Mouse (Mus musculus): ENCODE data around the gene Cdh13. TPM values are rescaled to one million over a fixed set of nuclear protein-coding genes. Genes with fewer than 3 reads are reported as not detected.
A peak's percentile ranks its signal among the peaks of the same experiment; 100 is the strongest.

Gene Cdh13
- polyA plus RNA-seq, 1 experiment from 2014 or later: 159 TPM

DNA sequence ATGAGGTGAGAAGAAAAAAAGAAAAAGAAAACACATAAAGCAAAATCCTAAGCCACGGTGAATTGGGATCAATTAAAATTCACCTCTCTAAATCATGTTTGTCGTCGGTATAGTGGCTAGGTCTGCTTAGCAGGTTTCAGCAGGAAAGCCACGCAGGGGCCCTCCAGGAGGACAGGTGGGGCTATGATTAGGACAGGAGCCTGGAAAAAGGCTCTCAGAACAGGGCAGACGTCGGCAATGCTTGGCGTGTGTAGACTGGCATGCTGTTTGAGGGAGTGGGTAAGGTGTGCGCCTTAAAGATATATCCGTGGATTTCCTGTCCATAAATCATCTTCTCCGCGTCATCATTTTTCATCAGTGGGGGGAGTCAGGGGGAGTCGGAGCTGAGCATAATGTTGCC lies 32.9 kb downstream of the Cdh13 start:
- ATAC-seq: no peak
- H3K36me3 ChIP-seq (ENCODE audit: control insufficient read depth, insufficient read depth, low read length): no peaks in the 10 kb centered on the region

DNA sequence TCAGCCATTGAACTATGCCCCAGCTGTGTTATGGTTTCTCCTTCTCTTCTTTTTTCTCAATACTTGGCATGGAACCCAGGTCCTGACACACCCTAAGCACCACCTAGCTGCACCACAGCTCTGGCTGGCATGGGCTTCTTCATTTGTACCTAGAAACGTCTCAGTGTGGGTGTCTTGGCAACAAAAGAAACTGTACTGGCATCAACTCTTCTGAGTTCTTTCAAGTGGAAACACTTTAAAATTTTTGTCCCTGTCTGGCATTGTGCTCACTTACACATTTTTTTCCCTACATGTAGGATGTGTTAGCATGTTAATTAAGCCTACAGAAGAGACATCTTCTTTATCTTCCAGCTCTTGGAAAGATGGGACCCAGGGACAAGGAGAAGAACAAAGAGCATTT lies 37.0 kb downstream of the Cdh13 start:
- H3K4me1 ChIP-seq (ENCODE audit: control insufficient read depth, insufficient read depth, low read length): no peaks in the 10 kb centered on the region
- no peak for ATAC-seq
- H3K36me3 ChIP-seq (ENCODE audit: control insufficient read depth, insufficient read depth, low read length): no peaks in the 10 kb centered on the region
- no peak overlapping the region for H3K4me2 ChIP-seq (ENCODE audit: low read length)
- no peak overlapping the region for H3K4me3 ChIP-seq (ENCODE audit: low read depth, low read length)
- no peaks in the 10 kb centered on the region for H3K9me3 ChIP-seq (replicated peaks; ENCODE audit: control insufficient read depth, low read length, poor library complexity, severe bottlenecking)
- no peak overlapping the region for H3K9ac ChIP-seq (ENCODE audit: low read depth, low read length)
- H3K27ac ChIP-seq (ENCODE audit: low read length): no peak overlapping the region
- H3K27me3 ChIP-seq (ENCODE audit: control insufficient read depth, insufficient read depth, low read depth, low read length): no peaks in the 10 kb centered on the region
- WGBS: 69% methylated on average over 1 of the region's 1 CpGs

More for the DNA sequence above, 32.9 kb downstream of the Cdh13 start:
- peaks cover 10% of the 10 kb centered on the region for H3K4me1 ChIP-seq (ENCODE audit: control insufficient read depth, insufficient read depth, low read length)
- no peak overlapping the region for H3K27ac ChIP-seq (ENCODE audit: low read length)
- WGBS: 92% methylated on average over 12 of the region's 12 CpGs
- no peak overlapping the region for H3K4me2 ChIP-seq (ENCODE audit: low read length)
- H3K4me3 ChIP-seq (ENCODE audit: low read depth, low read length): no peak overlapping the region
- no peaks in the 10 kb centered on the region; the same call in 1 of the 2 replicates for H3K27me3 ChIP-seq (ENCODE audit: control insufficient read depth, insufficient read depth, low read depth, low read length)
- no peaks in the 10 kb centered on the region for H3K9me3 ChIP-seq (replicated peaks; ENCODE audit: control insufficient read depth, low read length, poor library complexity, severe bottlenecking)
- no peak overlapping the region for H3K9ac ChIP-seq (ENCODE audit: low read depth, low read length)

DNA sequence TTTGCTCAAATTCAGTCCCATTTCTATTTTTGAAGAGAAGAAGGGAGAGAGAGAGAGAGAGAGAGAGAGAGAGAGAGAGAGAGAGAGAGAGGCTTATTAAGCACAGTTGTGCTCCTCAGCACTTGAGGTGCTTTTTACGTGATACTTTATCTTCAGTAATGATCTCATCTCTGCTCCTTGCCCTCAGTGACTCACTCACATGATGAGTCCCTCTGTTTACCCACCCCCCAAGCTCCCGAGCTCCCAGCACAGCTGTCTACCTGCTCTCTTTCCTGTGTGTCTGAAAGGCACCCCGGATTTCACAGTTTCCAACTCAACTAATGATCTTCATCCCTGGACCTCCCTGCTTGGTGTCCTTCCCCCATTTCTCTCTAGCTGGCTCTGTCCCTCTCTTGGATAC lies 39.9 kb downstream of the Cdh13 start:
- H3K4me3 ChIP-seq (ENCODE audit: low read depth, low read length): no peak overlapping the region
- WGBS: 74% methylated on average over 3 of the region's 3 CpGs
- no peak overlapping the region for H3K4me2 ChIP-seq (ENCODE audit: low read length)
- no peak for ATAC-seq
- no peak overlapping the region for H3K27ac ChIP-seq (ENCODE audit: low read length)
- no peak overlapping the region for H3K9ac ChIP-seq (ENCODE audit: low read depth, low read length)
- no peaks in the 10 kb centered on the region for H3K4me1 ChIP-seq (ENCODE audit: control insufficient read depth, insufficient read depth, low read length)
- H3K27me3 ChIP-seq (ENCODE audit: control insufficient read depth, insufficient read depth, low read depth, low read length): no peaks in the 10 kb centered on the region
- no peaks in the 10 kb centered on the region for H3K36me3 ChIP-seq (ENCODE audit: control insufficient read depth, insufficient read depth, low read length)
- no peaks in the 10 kb centered on the region for H3K9me3 ChIP-seq (replicated peaks; ENCODE audit: control insufficient read depth, low read length, poor library complexity, severe bottlenecking)

DNA sequence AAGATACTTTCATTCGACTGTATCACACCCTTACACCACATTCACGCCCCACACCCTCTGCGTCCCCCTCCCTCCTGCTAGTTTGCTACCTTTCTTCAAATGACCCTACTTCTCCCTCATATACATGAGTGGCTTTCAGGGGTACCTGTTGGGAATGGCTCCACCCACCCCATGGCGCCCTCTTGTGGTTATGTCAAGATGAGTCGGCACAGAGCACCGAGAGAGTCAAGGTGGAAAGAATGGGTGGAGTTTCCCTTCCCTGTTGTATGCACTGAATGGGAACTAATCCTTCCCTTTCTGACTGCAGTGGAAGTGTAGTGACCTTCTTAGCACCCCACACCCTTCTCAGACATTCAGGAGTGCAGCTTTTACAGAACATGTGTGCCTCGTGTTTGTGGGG lies 51.4 kb downstream of the Cdh13 start:
- ATAC-seq: no peak
- no peak overlapping the region for H3K4me3 ChIP-seq (ENCODE audit: low read depth, low read length)
- peaks cover 10% of the 10 kb centered on the region for H3K4me1 ChIP-seq (ENCODE audit: control insufficient read depth, insufficient read depth, low read length)
- H3K9me3 ChIP-seq (replicated peaks; ENCODE audit: control insufficient read depth, low read length, poor library complexity, severe bottlenecking): no peaks in the 10 kb centered on the region
- WGBS: 74% methylated on average over 7 of the region's 7 CpGs
- no peak overlapping the region for H3K27ac ChIP-seq (ENCODE audit: low read length)
- H3K9ac ChIP-seq (ENCODE audit: low read depth, low read length): no peak overlapping the region
- H3K4me2 ChIP-seq (ENCODE audit: low read length): no peak overlapping the region
- no peaks in the 10 kb centered on the region for H3K27me3 ChIP-seq (ENCODE audit: control insufficient read depth, insufficient read depth, low read depth, low read length)
- no peaks in the 10 kb centered on the region for H3K36me3 ChIP-seq (ENCODE audit: control insufficient read depth, insufficient read depth, low read length)

DNA sequence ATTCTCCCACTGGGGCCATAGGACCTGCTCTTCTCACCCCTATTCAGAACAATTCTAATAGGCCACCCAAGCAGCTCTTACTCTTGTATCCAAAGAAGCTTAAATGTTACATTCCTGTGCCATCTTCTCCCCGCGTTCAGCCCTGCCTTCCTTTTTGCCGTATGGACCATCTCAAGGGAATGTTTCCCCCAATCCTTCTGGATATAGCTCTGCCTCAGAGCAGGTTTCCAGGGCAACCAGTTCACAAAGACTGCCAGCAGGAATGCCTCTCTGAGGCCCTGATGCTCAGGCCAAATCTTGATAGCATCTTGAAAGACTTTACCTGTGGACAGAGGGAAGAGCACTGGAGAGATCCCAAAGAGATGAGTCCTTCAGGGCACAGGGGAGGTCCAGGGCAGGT lies 56.2 kb downstream of the Cdh13 start:
- Histone ChIP-seq H3K4me1 (ENCODE audit: control insufficient read depth, insufficient read depth, low read length) (peaks cover 11% of the 10 kb centered on the region), H3K4me3 (ENCODE audit: low read depth, low read length) (no peak overlapping the region), H3K27ac (ENCODE audit: low read length) (peak overlapping the region; percentile 18; the same call in 1 of the 2 replicates), H3K27me3 (ENCODE audit: control insufficient read depth, insufficient read depth, low read depth, low read length) (no peaks in the 10 kb centered on the region), H3K36me3 (ENCODE audit: control insufficient read depth, insufficient read depth, low read length) (no peaks in the 10 kb centered on the region), H3K9me3 (replicated peaks; ENCODE audit: control insufficient read depth, low read length, poor library complexity, severe bottlenecking) (no peaks in the 10 kb centered on the region), H3K9ac (ENCODE audit: low read depth, low read length) (no peak overlapping the region), H3K4me2 (ENCODE audit: low read length) (no peak overlapping the region)
- ATAC-seq: no peak
- 37% methylated on average over 3 of the region's 3 CpGs for WGBS

DNA sequence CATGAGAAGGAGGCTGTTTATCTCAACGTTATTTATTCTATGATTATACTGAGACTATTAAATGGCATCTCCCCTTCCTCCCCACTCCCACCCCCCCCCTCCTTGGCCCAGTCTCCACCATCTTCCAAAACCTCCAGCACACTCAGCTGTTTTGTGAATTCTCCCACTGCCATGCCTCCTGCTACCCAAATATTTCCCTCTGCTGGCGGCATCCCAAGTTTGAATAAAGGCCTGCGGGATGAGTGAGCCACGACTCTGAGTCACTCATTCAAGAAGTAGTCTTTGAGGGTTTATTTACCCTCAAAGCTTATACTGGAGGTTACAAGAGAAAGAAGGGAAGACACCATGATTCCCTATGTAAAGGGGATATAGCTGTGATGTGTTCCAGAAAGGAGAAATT lies 59.7 kb downstream of the Cdh13 start:
- no peaks in the 10 kb centered on the region for H3K36me3 ChIP-seq (ENCODE audit: control insufficient read depth, insufficient read depth, low read length)
- WGBS: 42% methylated on average over 4 of the region's 4 CpGs
- ATAC-seq: no peak
- peaks cover 11% of the 10 kb centered on the region for H3K4me1 ChIP-seq (ENCODE audit: control insufficient read depth, insufficient read depth, low read length)
- H3K27me3 ChIP-seq (ENCODE audit: control insufficient read depth, insufficient read depth, low read depth, low read length): no peaks in the 10 kb centered on the region
- no peak overlapping the region for H3K4me3 ChIP-seq (ENCODE audit: low read depth, low read length)
- H3K9me3 ChIP-seq (replicated peaks; ENCODE audit: control insufficient read depth, low read length, poor library complexity, severe bottlenecking): no peaks in the 10 kb centered on the region
- H3K27ac ChIP-seq (ENCODE audit: low read length): no peak overlapping the region
- H3K4me2 ChIP-seq (ENCODE audit: low read length): no peak overlapping the region
- no peak overlapping the region for H3K9ac ChIP-seq (ENCODE audit: low read depth, low read length)

DNA sequence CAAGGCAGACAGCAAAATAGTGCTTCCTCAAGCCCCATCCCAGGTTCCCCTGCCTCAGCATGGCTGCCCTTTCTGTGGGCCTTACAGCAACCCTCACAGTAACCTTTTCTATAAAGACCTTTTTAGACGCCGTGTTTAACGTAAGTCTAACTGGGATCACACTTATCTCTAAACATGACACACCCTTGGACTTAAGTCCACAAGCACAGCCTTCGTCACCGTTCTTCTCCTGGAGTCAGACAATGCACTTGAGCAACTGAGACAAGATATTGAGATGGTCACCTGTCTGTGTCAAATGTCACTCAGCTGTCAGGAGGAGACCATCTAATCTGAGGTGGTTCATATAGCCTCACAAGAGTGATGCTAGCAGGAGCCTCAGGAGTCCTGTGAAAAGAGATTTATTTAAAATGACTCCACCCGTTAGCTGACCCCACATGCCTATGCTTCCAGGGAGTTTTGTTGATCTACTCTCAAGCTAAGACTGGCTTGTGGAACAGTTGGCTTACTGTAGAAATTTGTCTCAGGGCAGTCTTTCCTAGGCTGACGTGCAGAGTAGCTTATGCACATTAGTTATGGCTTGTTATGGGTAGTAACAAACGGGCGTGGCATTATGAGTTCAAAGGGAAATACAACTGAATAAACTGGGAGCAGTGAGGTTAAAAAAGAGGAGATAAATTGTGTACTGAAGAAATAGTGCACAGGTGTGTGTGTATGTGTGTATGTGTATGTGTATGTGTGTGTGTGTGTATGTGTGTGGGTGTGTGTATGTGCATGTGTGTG lies 65.4 kb downstream of the Cdh13 start:
- no peak overlapping the region for H3K4me2 ChIP-seq (ENCODE audit: low read length)
- ATAC-seq: no peak
- no peaks in the 10 kb centered on the region for H3K4me1 ChIP-seq (ENCODE audit: control insufficient read depth, insufficient read depth, low read length)
- no peaks in the 10 kb centered on the region for H3K27me3 ChIP-seq (ENCODE audit: control insufficient read depth, insufficient read depth, low read depth, low read length)
- H3K9ac ChIP-seq (ENCODE audit: low read depth, low read length): no peak overlapping the region
- no peaks in the 10 kb centered on the region for H3K36me3 ChIP-seq (ENCODE audit: control insufficient read depth, insufficient read depth, low read length)
- H3K9me3 ChIP-seq (replicated peaks; ENCODE audit: control insufficient read depth, low read length, poor library complexity, severe bottlenecking): no peaks in the 10 kb centered on the region
- 88% methylated on average over 9 of the region's 9 CpGs for WGBS
- no peak overlapping the region for H3K4me3 ChIP-seq (ENCODE audit: low read depth, low read length)
- H3K27ac ChIP-seq (ENCODE audit: low read length): no peak overlapping the region

DNA sequence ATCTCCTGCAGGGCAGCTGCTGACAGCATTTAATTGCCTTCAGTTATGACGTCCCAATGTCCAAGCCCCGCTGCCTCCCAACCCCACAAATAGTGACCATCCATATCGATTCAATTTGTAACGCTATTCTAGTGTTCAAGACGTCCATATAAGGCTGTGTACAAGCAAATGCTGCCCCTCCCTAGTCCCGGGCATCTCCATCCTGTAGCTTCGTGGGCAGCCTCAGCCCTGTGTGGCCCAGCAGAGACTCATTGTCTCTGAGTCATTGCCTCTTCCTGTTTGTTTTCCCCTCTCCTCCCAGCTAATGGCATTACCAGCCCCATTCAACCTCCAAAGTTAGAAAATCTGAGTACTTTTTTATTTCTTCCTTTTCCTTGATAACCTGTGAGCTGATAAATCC lies 66.6 kb downstream of the Cdh13 start:
- H3K9ac ChIP-seq (ENCODE audit: low read depth, low read length): no peak overlapping the region
- H3K9me3 ChIP-seq (replicated peaks; ENCODE audit: control insufficient read depth, low read length, poor library complexity, severe bottlenecking): no peaks in the 10 kb centered on the region
- no peak overlapping the region for H3K4me3 ChIP-seq (ENCODE audit: low read depth, low read length)
- no peaks in the 10 kb centered on the region for H3K36me3 ChIP-seq (ENCODE audit: control insufficient read depth, insufficient read depth, low read length)
- no peak for ATAC-seq
- H3K27ac ChIP-seq (ENCODE audit: low read length): no peak overlapping the region
- H3K4me1 ChIP-seq (ENCODE audit: control insufficient read depth, insufficient read depth, low read length): no peaks in the 10 kb centered on the region
- no peak overlapping the region for H3K4me2 ChIP-seq (ENCODE audit: low read length)
- H3K27me3 ChIP-seq (ENCODE audit: control insufficient read depth, insufficient read depth, low read depth, low read length): no peaks in the 10 kb centered on the region
- 41% methylated on average over 7 of the region's 7 CpGs for WGBS

DNA sequence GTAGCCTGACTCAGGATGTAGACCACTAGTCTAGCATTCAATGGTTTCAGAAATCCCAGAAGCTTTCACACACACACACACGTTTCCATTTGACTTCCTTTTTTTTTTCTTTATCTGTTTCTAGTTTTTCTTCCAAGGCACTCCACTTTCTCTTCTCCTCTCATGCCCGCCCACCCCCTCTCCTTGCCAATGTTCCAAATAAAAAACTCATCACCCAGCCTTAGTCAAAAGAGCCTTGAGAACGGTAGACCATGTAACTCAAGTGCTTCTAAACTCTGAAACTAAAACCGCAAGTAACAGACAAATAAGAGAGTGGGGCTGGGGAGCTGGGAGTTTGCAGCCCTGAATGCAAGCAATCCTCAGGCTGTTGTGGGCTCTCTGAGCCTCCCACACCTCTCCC lies 69.5 kb downstream of the Cdh13 start:
- no peak overlapping the region for H3K4me3 ChIP-seq (ENCODE audit: low read depth, low read length)
- ATAC-seq: no peak
- H3K4me1 ChIP-seq (ENCODE audit: control insufficient read depth, insufficient read depth, low read length): no peaks in the 10 kb centered on the region
- H3K9me3 ChIP-seq (replicated peaks; ENCODE audit: control insufficient read depth, low read length, poor library complexity, severe bottlenecking): no peaks in the 10 kb centered on the region
- H3K27me3 ChIP-seq (ENCODE audit: control insufficient read depth, insufficient read depth, low read depth, low read length): no peaks in the 10 kb centered on the region
- 75% methylated on average over 4 of the region's 4 CpGs for WGBS
- H3K4me2 ChIP-seq (ENCODE audit: low read length): no peak overlapping the region
- H3K9ac ChIP-seq (ENCODE audit: low read depth, low read length): no peak overlapping the region
- H3K36me3 ChIP-seq (ENCODE audit: control insufficient read depth, insufficient read depth, low read length): no peaks in the 10 kb centered on the region
- no peak overlapping the region for H3K27ac ChIP-seq (ENCODE audit: low read length)

All from midbrain, embryonic 16.5 days (tissue).